Mouse (Mus musculus) erythroblast, embryonic 14.5 days (primary cell): Measurements from ENCODE around the gene Gm11032. TPM values are rescaled to one million over a fixed set of nuclear protein-coding genes. Genes with fewer than 3 reads are reported as not detected.

ENCODE experiments used
- H3K27me3 ChIP-seq: 2 replicates; pipeline ENCODE4 v1.6.1; 2012; ENCODE audit warnings: inconsistent platforms; ENCODE audit not compliant: control insufficient read depth
- H3K36me3 ChIP-seq: 2 replicates; pipeline ENCODE4 v1.6.1; 2012; ENCODE audit warnings: mild to moderate bottlenecking, inconsistent platforms; ENCODE audit not compliant: control insufficient read depth
- H3K4me1 ChIP-seq: 2 replicates; pipeline ENCODE4 v1.6.1; 2012; ENCODE audit warnings: inconsistent platforms; ENCODE audit not compliant: control insufficient read depth
- H3K4me3 ChIP-seq: replicated peaks from 2 replicates; pipeline ENCODE3; 2012; ENCODE audit warnings: moderate library complexity, mild to moderate bottlenecking, inconsistent platforms
- H3K9me3 ChIP-seq: 2 replicates; pipeline ENCODE4 v1.6.1; 2012; ENCODE audit warnings: low read length, inconsistent platforms, mixed read lengths; ENCODE audit not compliant: control insufficient read depth
- GATA1 ChIP-seq: IDR thresholded peaks from 2 replicates; pipeline ENCODE4 v1.6.1; 2012; ENCODE audit warnings: low read length, inconsistent platforms, mixed read lengths
- TAL1 ChIP-seq: IDR thresholded peaks from 3 replicates; pipeline ENCODE4 v1.6.1; 2012; ENCODE audit warnings: low read length, inconsistent platforms, mixed read lengths
- polyA plus RNA-seq: library from polyadenylated mRNA; stranded (reverse); fragments of >175 nt; gene quantifications from 2 replicates; pipeline ENCODE4 v1.2.3, GENCODE M21; 2012

Gene Gm11032
- polyA plus RNA-seq, 1 experiment: not detected

DNA sequence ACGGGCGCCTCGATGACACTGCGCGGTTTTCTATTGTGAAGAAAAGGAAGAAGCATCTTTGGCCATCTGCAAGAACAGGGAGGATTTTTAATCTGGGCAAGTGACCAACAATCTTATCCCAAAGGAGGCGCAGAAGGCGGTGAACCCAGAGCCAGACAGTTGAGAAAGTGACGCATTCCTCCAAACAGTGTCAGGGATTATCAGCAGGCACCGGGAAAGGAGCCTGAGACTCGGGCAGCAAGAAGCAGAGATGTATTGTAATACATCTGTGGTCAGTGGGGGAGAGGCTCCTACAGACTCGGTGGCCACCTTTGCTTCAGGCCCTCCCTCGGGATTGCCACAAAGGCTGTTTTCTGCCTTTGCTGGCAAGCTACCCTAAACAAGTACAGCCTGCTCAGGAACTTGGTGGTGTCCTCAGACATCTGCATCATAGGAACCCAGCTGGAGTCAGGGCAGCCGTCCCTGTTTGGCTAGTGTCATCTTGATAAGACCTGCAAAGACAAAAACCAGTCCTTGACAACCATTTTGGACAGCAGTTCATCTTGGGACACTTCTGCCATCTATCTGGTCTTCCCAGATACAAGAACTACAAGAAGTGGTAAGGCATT lies 738 bp downstream of the Gm11032 start:
- Histone ChIP-seq H3K27me3 (peaks cover 26% of the 10 kb centered on the region), H3K4me1 (no peaks in the 10 kb centered on the region), H3K4me3 (no peak overlapping the region), H3K36me3 (no peaks in the 10 kb centered on the region), H3K9me3 (no peaks in the 10 kb centered on the region)
- TF ChIP-seq GATA1 (no peak), TAL1 (no peak)

DNA sequence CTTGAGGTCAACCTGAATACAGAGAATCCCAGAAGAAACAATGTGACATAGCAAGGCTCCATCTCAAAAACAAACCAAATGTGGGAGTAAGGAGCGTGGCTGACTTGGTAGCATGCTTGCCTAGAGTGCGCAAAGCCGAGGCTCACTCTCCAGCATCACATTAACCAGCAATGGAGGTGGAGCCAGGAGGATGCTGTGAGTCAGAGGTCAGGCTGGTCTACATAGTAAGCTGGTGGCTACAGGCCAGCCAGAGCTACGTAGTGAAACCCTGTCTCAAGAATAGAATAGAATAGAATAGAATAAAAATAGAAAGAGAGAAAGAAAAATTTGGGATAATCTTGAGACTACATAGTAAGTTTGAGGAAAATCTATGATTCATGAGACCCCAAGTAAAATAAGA lies 2.0 kb downstream of the Gm11032 start:
- no peaks in the 10 kb centered on the region for H3K4me1 ChIP-seq
- TF ChIP-seq TAL1 (no peak), GATA1 (no peak)
- peaks cover 26% of the 10 kb centered on the region for H3K27me3 ChIP-seq
- no peaks in the 10 kb centered on the region for H3K9me3 ChIP-seq
- H3K36me3 ChIP-seq: no peaks in the 10 kb centered on the region
- H3K4me3 ChIP-seq: no peak overlapping the region

GRCm38 (mm10) chr11:4622442-4622986 lies 2.6 kb downstream of the Gm11032 start:
- H3K9me3 ChIP-seq: no peaks in the 10 kb centered on the region
- H3K4me3 ChIP-seq: no peak overlapping the region
- no peaks in the 10 kb centered on the region for H3K4me1 ChIP-seq
- no peak for TF ChIP-seq GATA1
- peaks cover 26% of the 10 kb centered on the region for H3K27me3 ChIP-seq
- no peaks in the 10 kb centered on the region for H3K36me3 ChIP-seq

DNA sequence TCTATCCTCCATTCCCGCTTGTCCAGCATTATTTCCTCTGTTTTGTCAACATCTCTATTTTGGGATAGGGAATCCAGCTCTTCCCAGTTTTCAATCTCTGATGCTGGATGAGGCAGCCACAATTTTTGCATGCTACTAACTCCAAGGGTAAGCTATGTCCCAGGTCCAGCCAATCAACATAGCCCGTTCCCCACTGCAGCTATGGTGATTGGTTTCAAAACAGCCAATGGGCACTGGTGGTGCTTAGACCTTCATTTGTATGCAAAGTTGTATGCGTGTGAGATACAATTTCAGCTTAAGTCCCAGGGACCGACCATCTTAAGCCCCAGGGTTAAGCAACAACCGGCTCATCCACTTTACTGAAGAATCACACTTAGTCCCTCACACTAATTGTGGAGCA lies 3.1 kb downstream of the Gm11032 start:
- TF ChIP-seq TAL1 (no peak), GATA1 (no peak)
- Histone ChIP-seq H3K4me1 (no peaks in the 10 kb centered on the region), H3K36me3 (no peaks in the 10 kb centered on the region), H3K4me3 (no peak overlapping the region), H3K27me3 (peaks cover 26% of the 10 kb centered on the region), H3K9me3 (no peaks in the 10 kb centered on the region)

- peaks cover 31% of the 10 kb centered on the region for H3K27me3 ChIP-seq
- no peak for TF ChIP-seq GATA1
- no peak for TF ChIP-seq TAL1
- no peaks in the 10 kb centered on the region for H3K36me3 ChIP-seq
- H3K9me3 ChIP-seq: no peaks in the 10 kb centered on the region
- no peak overlapping the region for H3K4me3 ChIP-seq
- no peaks in the 10 kb centered on the region for H3K4me1 ChIP-seq
Observed at GRCm38 (mm10) chr11:4625931-4626330, 6.1 kb downstream of the Gm11032 start.

DNA sequence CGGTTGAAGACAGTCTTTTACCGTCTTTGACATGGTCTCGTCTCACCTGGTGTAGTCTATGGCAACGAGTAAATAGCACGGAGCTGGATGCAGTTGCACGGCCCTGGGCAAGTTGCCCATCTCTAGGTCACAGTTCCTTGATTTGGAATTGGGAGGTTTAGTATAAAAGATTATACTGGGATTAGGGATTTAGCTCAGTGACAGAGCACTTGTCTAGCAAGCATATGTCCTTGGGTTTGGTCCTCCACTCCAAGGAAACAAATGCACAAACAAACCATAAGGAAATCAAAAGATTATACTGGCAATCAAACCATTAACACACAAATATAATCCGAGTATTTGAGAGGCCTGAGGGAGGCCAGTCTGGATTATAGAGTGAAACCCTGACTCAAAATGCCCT lies 7.8 kb downstream of the Gm11032 start:
- H3K27me3 ChIP-seq: peaks cover 31% of the 10 kb centered on the region
- no peaks in the 10 kb centered on the region for H3K4me1 ChIP-seq
- no peak for TF ChIP-seq GATA1
- TF ChIP-seq TAL1: no peak
- no peaks in the 10 kb centered on the region for H3K36me3 ChIP-seq
- H3K4me3 ChIP-seq: no peak overlapping the region
- no peaks in the 10 kb centered on the region for H3K9me3 ChIP-seq

GRCm38 (mm10) chr11:4629861-4630280 lies 10.0 kb downstream of the Gm11032 start:
- H3K4me1 ChIP-seq: peaks cover 12% of the 10 kb centered on the region
- peaks cover 32% of the 10 kb centered on the region for H3K27me3 ChIP-seq
- TF ChIP-seq GATA1 (no peak), TAL1 (no peak)
- no peaks in the 10 kb centered on the region for H3K9me3 ChIP-seq
- H3K36me3 ChIP-seq: no peaks in the 10 kb centered on the region
- H3K4me3 ChIP-seq: no peak overlapping the region

GRCm38 (mm10) chr11:4633420-4633819 lies 13.6 kb downstream of the Gm11032 start:
- no peak for TF ChIP-seq GATA1
- TF ChIP-seq TAL1: no peak
- Histone ChIP-seq H3K4me1 (peaks cover 39% of the 10 kb centered on the region), H3K27me3 (peaks cover 32% of the 10 kb centered on the region), H3K36me3 (no peaks in the 10 kb centered on the region), H3K4me3 (no peak overlapping the region), H3K9me3 (no peaks in the 10 kb centered on the region)

DNA sequence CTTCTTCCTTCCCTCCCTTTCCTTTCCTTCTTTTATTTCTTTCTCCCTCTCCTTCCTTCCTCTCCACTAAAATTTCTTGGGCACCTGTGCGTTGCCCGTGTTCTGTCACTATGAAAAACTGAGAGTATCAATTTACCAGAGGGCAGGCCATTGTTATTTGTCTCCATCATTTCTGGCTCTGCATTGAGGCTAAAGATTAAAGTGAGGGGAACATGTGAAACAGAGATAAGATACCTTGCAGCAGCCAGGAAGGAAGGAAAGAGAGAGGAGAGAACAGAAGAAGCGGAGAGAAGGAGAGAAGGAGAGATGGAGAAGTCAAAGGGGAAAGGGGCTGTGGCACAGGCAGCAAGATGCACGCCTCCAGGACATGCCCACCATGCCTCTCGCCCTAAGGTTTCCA lies 14.5 kb downstream of the Gm11032 start:
- no peak overlapping the region for H3K4me3 ChIP-seq
- TF ChIP-seq GATA1: no peak
- H3K36me3 ChIP-seq: peaks cover 7% of the 10 kb centered on the region
- H3K9me3 ChIP-seq: no peaks in the 10 kb centered on the region
- H3K27me3 ChIP-seq: peaks cover 32% of the 10 kb centered on the region
- peaks cover 49% of the 10 kb centered on the region for H3K4me1 ChIP-seq
